Mouse (Mus musculus) bone marrow, adult 2 months (tissue): Measurements from ENCODE around the gene Letmd1. TPM values are rescaled to one million over a fixed set of nuclear protein-coding genes. Genes with fewer than 3 reads are reported as not detected.
"Not testable (repeated sequence)": the region's sequence is repeated elsewhere in the genome, so short reads cannot be mapped to it uniquely, and the experiment has no call there.

ENCODE experiments used
- H3K27ac ChIP-seq: fragments of 200-500 bp; 2 replicates; pipeline ENCODE4 v1.5.1; 2012; ENCODE audit warnings: low read depth, mild to moderate bottlenecking, control low read depth, inconsistent platforms, low read length; ENCODE audit not compliant: control insufficient read depth, poor library complexity, insufficient read depth
- H3K4me1 ChIP-seq: fragments of 200-500 bp; 2 replicates; pipeline ENCODE4 v1.6.1; 2011; ENCODE audit warnings: low read length; ENCODE audit not compliant: control insufficient read depth, insufficient read depth
- H3K4me3 ChIP-seq: fragments of 200-500 bp; replicated peaks from 2 replicates; pipeline ENCODE3; 2011; ENCODE audit warnings: mild to moderate bottlenecking, low read depth, low read length, control low read depth; ENCODE audit not compliant: control insufficient read depth
- CTCF ChIP-seq: fragments of 200-500 bp; IDR thresholded peaks from 2 replicates; pipeline ENCODE4 v1.5.1; 2011; ENCODE audit warnings: low read length, control low read depth; ENCODE audit not compliant: control insufficient read depth, insufficient read depth
- POLR2A ChIP-seq: fragments of 200-500 bp; IDR thresholded peaks from 2 replicates; pipeline ENCODE4 v1.6.1; 2011; ENCODE audit warnings: low read depth, mild to moderate bottlenecking, control low read depth, low read length, borderline replicate concordance; ENCODE audit not compliant: control insufficient read depth
- WGBS: fragments of 180-500 bp; shearing (Covaris S2); methylation state at CpG from one replicate; pipeline ENCODE4 v1.1.7; 2018; 5-methylcytosine and 5-hydroxymethylcytosine counted together
- polyA plus RNA-seq: library from polyadenylated mRNA; stranded (reverse); fragments of >200 nt; gene quantifications from 2 replicates; pipeline ENCODE4 v1.2.4, GENCODE M21; 2011; ENCODE audit warnings: low replicate concordance; ENCODE audit not compliant: missing spikeins, insufficient read depth, insufficient read length

Gene Letmd1
- polyA plus RNA-seq, 1 experiment = 19.1 TPM

GRCm38 (mm10) chr15:100494647-100495046 lies 25.8 kb downstream of the Letmd1 start:
- H3K4me1 ChIP-seq = peaks cover 2% of the 10 kb centered on the region; the same call in 1 of the 2 replicates
- no peak for TF ChIP-seq POLR2A
- no peak for TF ChIP-seq CTCF
- H3K27ac ChIP-seq = no peak overlapping the region
- peak overlapping the region; percentile 66 for H3K4me3 ChIP-seq
- WGBS = under 1% methylated on average over 29 of the region's 29 CpGs

GRCm38 (mm10) chr15:100495102-100495501 lies 26.3 kb downstream of the Letmd1 start, which contains the start of gene Csrnp2:
Csrnp2 (minus strand) TSS chr15:100495488.
- WGBS = under 1% methylated on average over 40 of the region's 40 CpGs
- Histone ChIP-seq H3K4me3 (peak within 1 kb of the TSS; percentile 66), H3K4me1 (peaks cover 2% of the 10 kb centered on the region; the same call in 1 of the 2 replicates), H3K27ac (no peak within 1 kb of the TSS)
- TF ChIP-seq CTCF = no peak
- TF ChIP-seq POLR2A = peak; percentile 92; the same call in 1 of the 2 replicates

GRCm38 (mm10) chr15:100499506-100499905 lies 30.7 kb downstream of the Letmd1 start:
- H3K4me1 ChIP-seq, H3K4me3 ChIP-seq, H3K27ac ChIP-seq: not testable (repeated sequence)
- 86% methylated on average over 8 of the region's 8 CpGs for WGBS

GRCm38 (mm10) chr15:100508454-100509167 lies 39.8 kb downstream of the Letmd1 start:
- H3K27ac ChIP-seq = no peak overlapping the region
- TF ChIP-seq POLR2A (no peak), CTCF (no peak)
- no peaks in the 10 kb centered on the region for H3K4me1 ChIP-seq
- no peak overlapping the region for H3K4me3 ChIP-seq
- WGBS = 89% methylated on average over 13 of the region's 13 CpGs

- 88% methylated on average over 11 of the region's 11 CpGs for WGBS
- Histone ChIP-seq H3K4me1 (no peaks in the 10 kb centered on the region), H3K27ac (no peak overlapping the region), H3K4me3 (no peak overlapping the region)
- TF ChIP-seq POLR2A = no peak
- TF ChIP-seq CTCF = no peak
These were observed 41.2 kb downstream of the Letmd1 start for GRCm38 (mm10) chr15:100510072-100510471.

- WGBS = 64% methylated on average over 4 of the region's 4 CpGs
- Histone ChIP-seq H3K4me1 (no peaks in the 10 kb centered on the region), H3K4me3 (no peak overlapping the region), H3K27ac (no peak overlapping the region)
- TF ChIP-seq CTCF = no peak
- TF ChIP-seq POLR2A = no peak
These were observed 44.6 kb downstream of the Letmd1 start for GRCm38 (mm10) chr15:100513387-100513786.

GRCm38 (mm10) chr15:100515121-100515520 lies 46.3 kb downstream of the Letmd1 start:
- TF ChIP-seq CTCF (no peak), POLR2A (no peak)
- no peak overlapping the region for H3K27ac ChIP-seq
- H3K4me1 ChIP-seq = no peaks in the 10 kb centered on the region
- WGBS = 91% methylated on average over 2 of the region's 2 CpGs
- no peak overlapping the region for H3K4me3 ChIP-seq

- Histone ChIP-seq H3K27ac (no peak overlapping the region), H3K4me3 (no peak overlapping the region), H3K4me1 (no peaks in the 10 kb centered on the region)
- TF ChIP-seq CTCF = no peak
- no peak for TF ChIP-seq POLR2A
- WGBS = 89% methylated on average over 14 of the region's 14 CpGs
These were observed 51.5 kb downstream of the Letmd1 start for GRCm38 (mm10) chr15:100520306-100520705.

GRCm38 (mm10) chr15:100525405-100525804 lies 56.6 kb downstream of the Letmd1 start:
- H3K27ac ChIP-seq = no peak overlapping the region
- TF ChIP-seq POLR2A (no peak), CTCF (no peak)
- 89% methylated on average over 14 of the region's 14 CpGs for WGBS
- no peaks in the 10 kb centered on the region for H3K4me1 ChIP-seq
- no peak overlapping the region for H3K4me3 ChIP-seq
